Mouse (Mus musculus): ENCODE results near the gene Hnf1b. TPM values are rescaled to one million over a fixed set of nuclear protein-coding genes. Genes with fewer than 3 reads are reported as not detected.

The Hnf1b gene
- polyA plus RNA-seq (2012; ENCODE audit: low replicate concordance): 0.64 and 0.88 TPM in 2 replicates

DNA sequence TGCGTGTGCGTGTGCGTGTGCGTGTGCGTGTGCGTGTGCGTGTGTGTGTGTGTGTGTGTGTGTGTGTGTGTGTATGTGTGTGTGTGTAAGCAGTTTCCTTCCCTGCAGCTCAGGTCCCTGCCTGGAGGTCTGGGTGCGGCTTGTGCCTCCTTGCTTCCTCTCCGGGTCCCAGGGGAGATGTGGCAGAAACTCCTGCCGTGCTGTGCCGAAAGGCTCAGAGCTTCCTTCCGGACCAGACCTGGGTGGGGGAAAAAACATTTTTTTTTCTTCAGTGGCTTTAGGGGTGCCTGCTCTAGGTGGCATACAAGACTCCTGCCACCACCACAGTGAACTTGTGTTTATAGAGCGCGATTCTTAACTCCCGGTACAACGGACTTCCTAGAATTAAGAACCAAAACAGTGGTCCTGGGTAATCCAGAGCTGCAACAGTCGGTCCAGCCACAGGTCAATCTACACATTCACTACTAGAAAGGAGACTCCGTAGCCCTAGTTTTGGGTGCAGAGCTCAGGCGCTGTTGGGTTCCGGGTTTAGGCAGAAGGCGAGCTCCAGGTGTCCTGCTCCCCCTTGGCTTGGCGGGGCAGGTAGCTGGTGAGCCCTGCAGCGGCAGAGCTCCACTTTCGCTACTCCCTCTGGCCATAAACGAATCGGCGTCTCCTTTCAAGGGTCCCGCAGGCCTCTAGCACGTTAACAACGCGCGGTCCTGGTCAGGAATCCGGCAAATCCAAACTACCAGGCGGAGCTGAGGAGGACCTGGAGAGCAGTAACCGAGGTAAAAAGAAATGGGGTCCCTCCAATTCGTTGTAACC is at the start of gene Hnf1b:
Hnf1b (plus strand) TSS at position 535 of the 807 bp plus-strand sequence.

GRCm38 (mm10) chr11:83941950-83942840 is 92.3 kb downstream of the Hnf1b start, which contains the start of gene Ddx52:
Gene Ddx52, plus strand, starts transcription at chr11:83942062.

Other genes starting within 250 kb of the Hnf1b start
- not detected in 2 replicates for gene Rpl9-ps1, start 204.4 kb upstream of the Hnf1b start, polyA plus RNA-seq (2012; ENCODE audit: low replicate concordance)
- 2.7 and 7.1 TPM in 2 replicates for gene Ccl3, start 200.7 kb upstream of the Hnf1b start, polyA plus RNA-seq (2012; ENCODE audit: low replicate concordance)
- 4.0 and 5.5 TPM in 2 replicates for gene Ccl4, start 187.5 kb upstream of the Hnf1b start, polyA plus RNA-seq (2012; ENCODE audit: low replicate concordance)
- 1.1 and 1.6 TPM in 2 replicates for gene Wfdc17, start 146.1 kb upstream of the Hnf1b start, polyA plus RNA-seq (2012; ENCODE audit: low replicate concordance)
- not detected in 2 replicates for gene Wfdc18, start 141.0 kb upstream of the Hnf1b start, polyA plus RNA-seq (2012; ENCODE audit: low replicate concordance)
- gene Wfdc21, start 103.1 kb upstream of the Hnf1b start, polyA plus RNA-seq (2012; ENCODE audit: low replicate concordance): 0.59 and 4.3 TPM in 2 replicates
- 12.9 and 13.2 TPM in 2 replicates for gene Heatr6, start 96.4 kb upstream of the Hnf1b start, polyA plus RNA-seq (2012; ENCODE audit: low replicate concordance)
- 2.8 and 3.4 TPM in 2 replicates for gene Ddx52, start 92.0 kb downstream of the Hnf1b start, polyA plus RNA-seq (2012; ENCODE audit: low replicate concordance)
- gene Synrg, start 114.4 kb downstream of the Hnf1b start, polyA plus RNA-seq (2012; ENCODE audit: low replicate concordance): 6.6 and 22.6 TPM in 2 replicates
- 0.30 and 0.82 TPM in 2 replicates for gene Dusp14, start 219.2 kb downstream of the Hnf1b start, polyA plus RNA-seq (2012; ENCODE audit: low replicate concordance)